Mouse (Mus musculus) macrophage (primary cell): ENCODE data around the gene Cst3. TPM values are rescaled to one million over a fixed set of nuclear protein-coding genes. Genes with fewer than 3 reads are reported as not detected.

Source experiments
- H3K27ac ChIP-seq: fragments of 350-480 bp; formaldehyde crosslinking; 2 replicates; pipeline ENCODE4 v1.9.0; 2021
- H3K36me3 ChIP-seq: fragments of 350-480 bp; formaldehyde crosslinking; 2 replicates; pipeline ENCODE4 v1.9.0; 2021; ENCODE audit errors: inconsistent target
- H3K4me3 ChIP-seq: fragments of 350-480 bp; formaldehyde crosslinking; 2 replicates; pipeline ENCODE4 v1.9.0; 2021; ENCODE audit errors: inconsistent target
- H3K79me2 ChIP-seq: fragments of 350-480 bp; formaldehyde crosslinking; 2 replicates; pipeline ENCODE4 v1.9.0; 2021; ENCODE audit errors: inconsistent target
- WGBS: methylation state at CpG from one replicate; pipeline ENCODE4 v1.1.7; 2026; ENCODE audit warnings: inconsistent platforms; ENCODE audit not compliant: missing documents; 5-methylcytosine and 5-hydroxymethylcytosine counted together
- polyA plus RNA-seq: library from polyadenylated mRNA; stranded (reverse); fragments of 250-400 nt; gene quantifications from 3 replicates; pipeline ENCODE4 v1.2.4, GENCODE M21; 2018; ENCODE audit warnings: inconsistent platforms
- total RNA-seq, 78 experiments: library from RNA; depleted of rRNA; stranded (reverse); fragments of 250-400 nt; gene quantifications; 1 replicate in 9 of 78; 2 replicates in 24 of 78; 3 replicates in 43 of 78; 4 replicates in 2 of 78; pipeline ENCODE4 v1.2.4; 2018; ENCODE audit warnings: inconsistent platforms in 56 of 78

Cst3 gene
- total RNA-seq (2018; cell fraction: chromatin; rRNA removed) = 100 to 1,000 TPM in 1 of 26 experiments, 10 to 100 TPM in 24, 1 to 10 TPM in 1; 7.2 to 114 (median 16.0) TPM
- total RNA-seq (2018; cell fraction: cytosol; rRNA removed) = 1,000 to 10,000 TPM in 10 of 26 experiments, 100 to 1,000 TPM in 16; 631 to 1,264 (median 852) TPM
- 100 to 1,000 TPM in 25 of 26 experiments, 10 to 100 TPM in 1; 82.5 to 379 (median 261) TPM for total RNA-seq (2018; cell fraction: nucleus; rRNA removed)
- 941 to 1,840 TPM (median 1,489 TPM) in 3 replicates for polyA plus RNA-seq

DNA sequence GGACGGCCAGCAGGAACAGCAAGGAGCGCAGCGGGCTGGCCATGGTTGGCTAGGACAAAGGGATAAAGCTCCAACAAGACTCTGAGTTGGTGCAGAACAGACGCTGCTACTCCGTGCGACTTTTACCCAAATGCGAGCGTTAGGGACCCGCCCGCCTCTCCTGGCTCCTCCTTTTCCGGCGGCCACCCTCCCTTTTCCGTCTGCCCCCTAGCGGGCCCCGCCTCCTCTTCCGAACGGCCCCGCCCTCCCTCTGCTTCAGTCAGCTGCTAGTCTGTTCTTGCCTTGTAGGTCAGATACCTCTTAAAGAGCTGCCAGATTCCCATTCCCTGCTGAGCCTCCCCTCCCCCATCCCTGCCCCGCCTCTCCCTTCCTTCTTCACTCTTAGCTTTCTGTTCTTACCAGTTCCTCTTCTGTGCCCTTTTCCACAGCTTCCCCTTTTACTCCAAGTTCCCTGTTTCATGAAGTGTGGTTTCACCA lies at the start of gene Cst3:
TSS of gene Cst3 (minus strand) at position 358 of the 477 bp plus-strand sequence.
- peak within 1 kb of the TSS; percentile 98 for H3K27ac ChIP-seq
- peak within 1 kb of the TSS; percentile 98 for H3K4me3 ChIP-seq
- WGBS = under 1% methylated on average over 18 of the region's 19 CpGs
- peaks cover 11% of the 10 kb centered on the region; the same call in 1 of the 2 replicates for H3K36me3 ChIP-seq
- H3K79me2 ChIP-seq = peaks cover 34% of the 10 kb centered on the region

DNA sequence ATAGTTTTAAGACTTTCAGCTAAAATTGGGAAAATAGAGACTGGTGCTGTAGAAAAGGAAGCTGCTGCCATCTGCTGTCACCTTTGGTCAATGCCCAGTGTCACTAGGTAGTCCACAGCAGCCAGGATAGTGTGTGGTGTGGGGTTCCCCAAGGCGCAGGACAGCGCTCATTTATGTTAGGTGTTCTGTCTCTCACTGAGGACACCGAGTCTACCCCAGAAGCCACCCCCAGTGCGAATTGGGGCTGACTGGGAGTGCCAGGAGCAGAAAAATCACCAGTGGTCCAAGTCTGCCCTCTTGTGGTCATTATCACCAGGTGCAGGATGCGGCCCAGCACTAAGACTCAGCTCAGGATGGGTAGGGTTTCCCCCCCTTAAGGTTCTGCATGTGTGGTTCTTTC lies 26.8 kb upstream of the Cst3 start:
- Histone ChIP-seq H3K27ac (no peak overlapping the region), H3K36me3 (no peaks in the 10 kb centered on the region), H3K4me3 (no peak overlapping the region), H3K79me2 (no peaks in the 10 kb centered on the region)
- 13% methylated on average over 5 of the region's 5 CpGs for WGBS

DNA sequence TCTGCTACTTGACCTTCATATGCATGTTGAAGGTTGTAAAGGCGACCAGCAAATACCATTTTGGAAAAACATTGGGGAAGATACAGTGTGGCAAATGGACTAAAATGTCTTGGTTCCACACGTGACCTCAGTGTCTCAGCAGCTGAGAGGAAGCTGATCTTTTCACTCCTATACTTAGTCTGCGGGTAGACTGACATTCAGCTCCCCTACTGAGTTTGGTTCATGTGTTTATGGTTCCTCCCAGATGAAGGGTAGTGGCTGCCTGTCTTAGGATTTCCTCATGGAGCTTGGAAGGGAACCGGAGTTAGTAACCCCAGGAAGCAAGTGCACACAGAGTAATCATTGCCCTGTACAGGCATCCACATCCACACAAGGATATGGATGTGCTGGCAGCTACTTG lies 24.8 kb upstream of the Cst3 start:
- Histone ChIP-seq H3K79me2 (no peaks in the 10 kb centered on the region), H3K36me3 (no peaks in the 10 kb centered on the region), H3K27ac (no peak overlapping the region), H3K4me3 (no peak overlapping the region)
- WGBS = 74% methylated on average over 4 of the region's 4 CpGs

DNA sequence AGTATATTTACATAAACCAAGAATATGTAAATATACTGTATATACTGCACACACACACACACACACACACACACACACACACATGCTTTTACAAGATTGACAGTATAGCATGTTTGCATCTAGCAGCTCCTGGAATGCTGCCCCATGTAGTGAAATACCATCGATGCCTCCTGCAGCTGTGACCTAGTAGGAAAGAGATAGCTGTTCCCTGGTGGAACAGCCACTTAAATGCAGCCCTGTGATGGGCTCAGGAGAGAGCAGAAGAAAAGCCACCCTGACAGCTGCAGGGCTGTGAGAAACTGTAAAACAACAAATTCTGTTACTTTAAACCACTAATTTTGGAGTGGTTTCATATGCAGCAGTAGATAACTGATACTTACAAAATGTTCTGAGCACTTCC lies 20.7 kb upstream of the Cst3 start:
- Histone ChIP-seq H3K4me3 (no peak overlapping the region), H3K27ac (no peak overlapping the region), H3K36me3 (no peaks in the 10 kb centered on the region), H3K79me2 (no peaks in the 10 kb centered on the region)
- 100% methylated on average over 1 of the region's 1 CpGs for WGBS

DNA sequence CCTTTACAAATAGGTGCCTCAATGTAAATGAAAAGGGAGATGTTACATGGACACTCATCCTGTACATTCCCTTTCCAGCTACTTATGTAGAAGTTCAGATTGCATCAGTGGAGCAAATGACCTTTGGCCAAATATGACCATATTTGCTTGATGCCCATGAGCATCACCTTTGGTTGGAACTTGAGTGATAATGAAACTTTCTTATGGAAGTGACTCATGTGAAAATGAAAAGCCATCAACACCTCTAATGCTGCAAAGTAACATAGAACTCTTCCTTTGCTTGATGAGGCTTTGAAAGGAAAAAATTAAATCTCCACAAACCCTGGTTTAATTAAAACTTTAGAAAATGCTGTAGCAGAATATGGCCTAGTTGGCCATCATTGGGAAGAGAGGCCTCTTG lies 17.6 kb upstream of the Cst3 start:
- no peaks in the 10 kb centered on the region for H3K36me3 ChIP-seq
- no peak overlapping the region for H3K27ac ChIP-seq
- no peak overlapping the region for H3K4me3 ChIP-seq
- H3K79me2 ChIP-seq = no peaks in the 10 kb centered on the region

DNA sequence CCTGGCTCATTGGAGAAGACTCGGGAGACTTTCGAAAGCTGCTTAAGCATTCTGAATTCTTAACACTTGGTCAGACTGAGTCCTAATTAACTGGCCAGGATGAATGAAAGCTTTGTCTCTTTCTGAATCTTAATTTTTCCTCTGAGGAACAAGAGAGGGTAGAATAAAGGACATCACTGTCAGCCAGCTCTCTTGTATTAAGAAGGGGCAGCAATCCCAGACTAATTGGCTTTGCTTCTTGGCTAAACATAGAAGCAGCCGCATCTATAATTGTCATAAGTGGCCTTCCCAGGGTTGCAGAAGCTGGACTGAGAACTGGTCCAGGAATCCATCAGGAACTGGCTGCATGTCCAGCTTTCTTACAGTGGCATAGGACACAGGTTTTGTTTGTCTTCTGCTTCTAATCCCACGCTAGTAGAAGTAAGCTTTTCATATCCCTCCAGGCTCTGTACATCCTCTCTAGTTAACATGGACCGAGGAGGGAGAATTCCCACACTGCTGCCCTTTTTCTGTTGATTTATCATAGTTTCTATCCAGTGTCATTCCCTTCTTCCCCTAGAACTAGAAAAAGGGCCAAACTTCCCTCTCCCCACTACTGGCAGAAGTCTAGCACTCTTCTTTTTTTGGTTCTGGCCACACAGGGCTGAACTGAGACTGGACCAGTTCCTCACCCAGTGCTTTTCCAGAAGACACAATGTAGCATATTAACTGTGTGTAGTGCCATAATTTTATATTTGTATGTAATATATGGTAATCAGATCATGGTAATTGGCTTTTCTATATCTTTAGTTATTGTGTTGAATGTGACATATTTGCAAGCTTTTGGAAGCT lies 14.7 kb upstream of the Cst3 start:
- 95% methylated on average over 5 of the region's 5 CpGs for WGBS
- Histone ChIP-seq H3K79me2 (no peaks in the 10 kb centered on the region), H3K36me3 (no peaks in the 10 kb centered on the region), H3K27ac (no peak overlapping the region), H3K4me3 (no peak overlapping the region)

DNA sequence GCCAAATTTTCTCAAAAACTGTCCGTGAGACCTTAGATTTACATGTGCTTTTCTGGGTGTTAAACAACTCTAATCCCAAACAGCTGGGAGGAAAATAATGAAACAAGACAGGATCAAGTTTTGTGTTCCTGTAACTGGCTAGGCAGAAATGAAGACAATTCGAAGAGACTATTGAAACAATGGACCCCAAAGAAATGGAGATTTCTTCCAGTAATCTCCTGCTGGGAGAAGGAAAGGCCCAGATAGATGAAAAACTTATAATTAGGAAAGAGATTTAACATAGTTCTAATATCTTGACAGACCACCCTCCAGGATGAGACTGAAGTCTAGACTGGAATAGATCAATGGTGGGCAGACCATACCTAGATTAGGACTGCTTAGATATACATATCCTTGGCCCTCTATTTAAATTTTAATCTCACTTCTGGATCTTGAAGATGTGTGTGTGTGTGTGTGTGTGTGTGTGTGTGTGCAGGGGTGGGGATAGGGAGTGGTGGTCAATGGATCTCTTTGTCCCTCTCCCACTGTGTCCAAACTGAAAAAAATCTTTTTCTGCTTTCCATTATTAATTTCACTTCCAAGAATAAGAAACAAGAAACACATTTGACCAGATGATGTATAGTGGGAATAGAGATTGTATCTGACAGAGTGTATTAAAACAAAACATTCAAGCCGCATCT lies 14.0 kb upstream of the Cst3 start:
- WGBS = 85% methylated on average over 3 of the region's 3 CpGs
- Histone ChIP-seq H3K36me3 (no peaks in the 10 kb centered on the region), H3K4me3 (no peak overlapping the region), H3K79me2 (no peaks in the 10 kb centered on the region), H3K27ac (no peak overlapping the region)

DNA sequence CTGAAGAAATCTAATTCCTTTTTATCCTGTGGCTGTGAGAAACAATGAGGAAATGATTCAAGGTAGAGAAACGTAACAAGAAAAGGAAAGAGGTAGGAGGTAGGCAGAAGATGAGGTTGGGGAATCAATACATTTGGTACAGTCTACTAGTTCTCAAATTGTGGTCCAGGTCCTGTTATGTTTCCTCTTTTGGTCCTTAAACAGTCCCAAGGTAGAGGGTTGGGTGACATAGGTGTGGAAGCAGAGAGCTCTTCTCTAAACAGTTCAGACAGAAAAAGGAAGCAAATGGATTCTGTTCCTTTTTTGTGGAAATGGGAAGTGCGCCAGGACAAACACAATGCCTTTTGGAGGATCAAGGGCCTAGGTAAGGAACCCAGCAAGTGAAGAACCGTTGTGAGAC lies 13.4 kb upstream of the Cst3 start:
- Histone ChIP-seq H3K79me2 (no peaks in the 10 kb centered on the region), H3K36me3 (no peaks in the 10 kb centered on the region), H3K4me3 (no peak overlapping the region), H3K27ac (no peak overlapping the region)
- WGBS = 41% methylated on average over 3 of the region's 3 CpGs

DNA sequence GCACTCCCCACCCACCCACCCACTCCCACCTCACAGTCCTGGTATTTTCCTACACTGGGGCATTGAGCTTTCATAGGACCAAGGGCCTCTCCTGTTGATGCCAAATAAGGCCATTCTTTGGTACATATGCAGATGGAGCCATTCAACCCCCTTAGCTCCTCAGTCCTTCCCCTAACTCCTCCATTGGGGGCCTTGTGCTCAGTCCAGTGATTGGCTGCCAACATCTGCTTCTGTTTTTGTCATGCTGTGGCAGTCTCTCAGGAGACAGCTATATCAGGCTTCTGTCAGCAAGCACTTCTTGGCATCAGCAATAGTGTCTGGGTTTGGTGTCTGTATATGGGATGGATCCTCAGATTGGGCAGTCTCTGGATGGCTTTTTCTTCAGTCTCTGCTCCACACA lies 9.2 kb upstream of the Cst3 start:
- Histone ChIP-seq H3K4me3 (no peak overlapping the region), H3K27ac (no peak overlapping the region), H3K36me3 (no peaks in the 10 kb centered on the region), H3K79me2 (no peaks in the 10 kb centered on the region)

DNA sequence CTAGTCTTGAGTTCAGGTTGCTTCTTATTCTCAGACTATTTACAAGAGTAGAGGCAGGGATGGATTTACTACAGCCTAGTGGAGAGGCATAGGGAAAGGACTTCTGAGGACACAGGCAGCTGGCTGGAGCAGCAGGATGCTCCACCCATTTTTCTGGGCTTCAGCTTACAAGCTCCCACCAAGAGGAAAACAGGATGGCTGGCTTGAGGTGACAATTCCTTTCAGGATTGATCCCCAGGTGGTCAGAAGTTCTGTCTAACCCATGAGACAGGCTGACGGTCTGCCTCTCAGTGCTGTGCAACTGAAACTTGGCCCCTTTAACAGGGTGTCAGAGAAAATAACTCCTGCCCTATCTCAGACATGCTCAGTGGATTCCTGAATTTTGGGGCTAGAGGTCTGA lies 3.7 kb upstream of the Cst3 start:
- Histone ChIP-seq H3K4me3 (no peak overlapping the region), H3K79me2 (peaks cover 9% of the 10 kb centered on the region), H3K27ac (no peak overlapping the region), H3K36me3 (no peaks in the 10 kb centered on the region)
- 92% methylated on average over 1 of the region's 1 CpGs for WGBS

DNA sequence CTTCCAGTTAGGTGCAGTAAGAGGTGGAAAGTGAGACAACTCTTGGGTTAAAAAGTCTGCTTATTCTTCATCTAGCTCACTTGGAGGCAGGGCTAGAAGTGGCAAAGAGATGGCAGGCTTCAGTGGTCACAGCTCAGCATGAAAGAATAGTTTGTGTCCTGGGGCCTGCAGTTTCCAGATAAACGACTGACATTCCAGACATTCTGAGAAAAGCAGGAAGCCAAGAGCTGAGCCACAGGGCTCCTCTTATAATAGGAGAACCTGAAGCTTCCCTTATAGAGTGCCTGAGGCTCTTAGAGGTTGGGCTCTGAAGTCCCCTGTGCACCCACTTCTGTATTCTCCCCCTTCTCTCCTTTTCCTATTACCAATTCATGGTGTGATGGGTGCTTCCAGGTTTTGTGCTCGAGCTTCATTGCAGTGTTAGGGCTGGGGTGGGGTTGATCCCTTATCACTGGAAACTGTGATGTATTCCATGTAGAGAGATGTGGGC lies 3.2 kb upstream of the Cst3 start:
- WGBS = 45% methylated on average over 2 of the region's 2 CpGs
- Histone ChIP-seq H3K27ac (no peak overlapping the region), H3K36me3 (no peaks in the 10 kb centered on the region)

DNA sequence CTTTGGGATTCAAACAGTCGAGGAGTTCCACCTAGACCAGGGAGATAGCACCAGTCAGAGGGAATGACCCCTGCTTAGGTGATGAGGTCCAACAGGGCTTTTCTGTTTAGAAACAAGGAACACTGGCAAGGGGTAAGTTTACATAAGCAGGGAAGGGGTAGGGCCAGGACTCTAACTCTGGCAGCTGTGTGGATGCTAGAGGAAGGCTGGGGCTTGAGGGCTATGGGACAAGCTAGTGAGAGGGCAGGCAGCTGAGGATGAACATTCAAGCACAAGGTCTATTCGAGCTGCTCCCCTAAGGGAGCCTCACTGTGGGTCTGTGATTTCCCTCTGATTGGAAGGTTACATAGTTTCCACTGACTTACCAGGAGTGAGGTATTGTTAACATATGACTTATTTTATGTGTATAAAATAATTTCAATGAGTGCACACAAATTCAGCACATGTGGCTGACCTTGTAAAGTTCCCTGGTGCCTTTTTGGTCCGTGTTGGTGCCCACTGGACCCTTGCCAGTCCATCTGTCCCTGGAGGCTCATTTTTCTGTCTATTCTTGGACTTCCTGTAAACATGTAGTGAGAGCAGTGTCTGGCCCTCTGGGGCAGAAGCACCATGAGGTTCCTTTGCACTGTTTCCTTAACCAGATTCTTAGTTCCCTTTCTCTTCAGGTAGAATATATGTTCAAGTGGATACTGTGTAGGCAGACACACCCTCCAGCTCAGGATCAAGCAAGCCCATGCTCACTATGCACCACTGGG lies 1.7 kb upstream of the Cst3 start:
- Histone ChIP-seq H3K79me2 (peaks cover 29% of the 10 kb centered on the region), H3K4me3 (no peak overlapping the region), H3K36me3 (peaks cover 5% of the 10 kb centered on the region; the same call in 1 of the 2 replicates), H3K27ac (peak overlapping the region; percentile 83)
- 29% methylated on average over 3 of the region's 3 CpGs for WGBS

More for the DNA sequence above, 3.2 kb upstream of the Cst3 start:
- H3K4me3 ChIP-seq = no peak overlapping the region
- peaks cover 15% of the 10 kb centered on the region for H3K79me2 ChIP-seq

DNA sequence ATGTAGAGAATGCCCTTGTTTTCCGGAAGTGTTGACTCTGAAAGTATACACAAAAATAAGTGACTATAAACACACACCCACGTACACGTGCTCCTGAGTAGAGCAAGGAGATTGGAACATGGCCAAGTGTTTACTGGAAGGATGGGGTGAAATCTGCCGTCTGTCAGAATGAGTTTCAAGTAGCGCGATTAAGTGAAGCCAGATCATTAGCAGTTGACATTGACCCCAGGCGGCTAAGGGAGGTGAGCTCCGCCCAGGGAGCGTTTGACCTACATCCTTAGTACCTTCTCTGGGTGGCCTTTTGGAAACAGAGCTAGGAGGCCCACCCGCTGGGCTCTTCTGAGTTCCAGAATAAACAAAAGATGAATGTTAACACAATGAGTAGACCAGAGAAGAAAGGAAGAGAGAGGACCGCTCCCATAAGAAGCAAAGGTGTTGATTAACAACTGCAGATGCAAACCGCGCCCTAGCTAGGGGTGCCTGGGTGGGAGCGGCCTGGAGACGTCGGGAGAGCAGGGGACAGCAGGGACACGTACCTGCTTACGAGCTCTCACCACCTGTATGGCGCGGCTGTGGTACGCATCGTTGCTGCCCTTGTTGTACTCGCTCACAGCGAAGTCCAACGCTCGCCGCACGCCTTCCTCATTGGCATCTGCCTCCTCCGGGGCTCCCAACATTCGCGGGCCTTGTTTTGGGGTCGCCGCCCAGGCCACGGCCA lies 716 bp downstream of the Cst3 start:
- Histone ChIP-seq H3K27ac (peak overlapping the region; percentile 98), H3K36me3 (peaks cover 11% of the 10 kb centered on the region; the same call in 1 of the 2 replicates), H3K4me3 (peak overlapping the region; percentile 98), H3K79me2 (peaks cover 34% of the 10 kb centered on the region)
- WGBS = 1% methylated on average over 34 of the region's 34 CpGs

DNA sequence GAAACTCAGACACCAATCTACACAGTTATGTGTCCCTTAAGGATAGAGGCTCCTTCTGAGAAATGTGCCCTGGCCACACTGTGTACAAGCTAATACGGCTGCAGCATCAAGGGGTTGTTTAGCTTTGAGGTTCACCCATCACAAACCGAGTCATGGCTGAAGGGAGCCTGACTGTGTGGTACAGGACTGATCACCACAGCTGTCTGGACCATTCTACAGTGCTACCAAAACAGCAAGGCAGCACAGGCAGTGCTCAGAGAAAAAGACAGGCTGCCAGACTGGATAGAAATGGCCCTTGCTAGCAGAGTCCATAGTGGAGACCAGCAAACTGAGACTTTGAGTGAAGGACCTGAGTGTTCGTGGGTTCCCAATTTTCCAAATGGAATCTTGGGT lies 1.3 kb downstream of the Cst3 start:
- WGBS = 8% methylated on average over 3 of the region's 3 CpGs
- peaks cover 34% of the 10 kb centered on the region for H3K79me2 ChIP-seq
- peak overlapping the region; percentile 98 for H3K27ac ChIP-seq
- H3K36me3 ChIP-seq = peaks cover 11% of the 10 kb centered on the region; the same call in 1 of the 2 replicates
- peak overlapping the region; percentile 98 for H3K4me3 ChIP-seq
